Mouse (Mus musculus) T-helper 17 cell (primary cell): Measurements from ENCODE around the gene Litaf.
"Not testable (repeated sequence)": the region's sequence is repeated elsewhere in the genome, so short reads cannot be mapped to it uniquely, and the experiment has no call there.

ENCODE experiments used
- in situ Hi-C, 2 experiments: fragments of 300-600 bp; cut with MboI, MseI; formaldehyde crosslinking; loops; 1 replicate in 1 of 2; 2 replicates in 1 of 2; pipeline ENCODE4 v1.15.1; 2025; ENCODE audit warnings: high pct_unique_total_duplicates in 2 of 2

Litaf gene

DNA sequence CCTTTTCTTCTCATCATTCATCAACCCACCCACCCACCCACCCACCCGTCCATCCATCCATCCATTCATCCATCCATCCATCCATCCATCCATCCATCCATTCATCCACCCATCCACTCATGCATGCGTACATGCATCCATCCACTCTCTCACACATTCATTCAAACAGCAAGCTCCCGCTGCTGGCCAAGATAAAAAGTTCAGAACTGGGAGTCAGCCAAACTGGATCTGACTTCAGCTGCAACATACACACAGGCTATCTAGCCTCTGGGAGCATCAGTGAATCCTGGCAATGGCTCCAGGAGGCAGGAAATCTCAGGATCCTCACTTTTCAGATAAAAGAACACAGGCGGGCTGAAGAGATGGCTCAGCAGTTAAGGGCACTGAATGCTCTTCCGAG is 42.3 kb downstream of the Litaf start:
- in situ Hi-C loops: no loop called here

- in situ Hi-C loops: no loop called here
Observed at GRCm38 (mm10) chr16:11022113-11022489, 43.9 kb downstream of the Litaf start.

GRCm38 (mm10) chr16:11021403-11022112 is 44.4 kb downstream of the Litaf start:
- in situ Hi-C loops: no loop called here

- in situ Hi-C loops: no loop called here
Observed at GRCm38 (mm10) chr16:11017807-11018595, 48.0 kb downstream of the Litaf start.

- in situ Hi-C loops: no loop called here
Observed at GRCm38 (mm10) chr16:11016353-11016752, 49.6 kb downstream of the Litaf start.

- in situ Hi-C loops: no loop called here
Observed at GRCm38 (mm10) chr16:11014407-11014806, 51.5 kb downstream of the Litaf start.

GRCm38 (mm10) chr16:11013464-11014147 is 52.4 kb downstream of the Litaf start:
- in situ Hi-C loops: not testable (repeated sequence)

GRCm38 (mm10) chr16:11012571-11013463 is 53.1 kb downstream of the Litaf start:
- in situ Hi-C loops: no loop called here

GRCm38 (mm10) chr16:11011939-11012338 is 54.0 kb downstream of the Litaf start:
- in situ Hi-C loops: no loop called here

- in situ Hi-C loops: no loop called here
Observed at GRCm38 (mm10) chr16:11011206-11011605, 54.8 kb downstream of the Litaf start.

DNA sequence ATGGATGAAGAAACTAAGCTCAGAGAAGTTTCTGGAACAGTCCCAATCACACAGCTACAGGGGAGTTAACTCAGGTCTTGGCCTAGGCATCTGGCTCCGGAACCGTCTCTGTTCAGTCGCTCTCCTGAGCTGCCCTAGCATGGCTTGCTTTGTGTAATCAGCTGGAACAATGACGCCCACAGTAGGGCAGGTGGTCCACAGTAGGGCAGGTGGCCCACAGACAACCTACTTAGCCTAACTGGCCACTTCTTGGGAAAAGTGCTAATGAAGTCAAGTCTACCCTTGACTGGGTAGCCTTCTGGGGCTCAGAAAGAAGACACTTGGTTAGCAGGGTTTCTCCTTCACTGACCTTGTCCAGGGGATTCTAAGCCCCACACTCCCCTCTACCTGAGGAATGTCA is 55.7 kb downstream of the Litaf start:
- in situ Hi-C loops: no loop called here

GRCm38 (mm10) chr16:11008162-11008991 is 57.6 kb downstream of the Litaf start:
- in situ Hi-C loops: loop anchor here in 1 of 2 experiments (10.0 kb wide), 1 partner anchor 496 kb away; no protein-coding TSS in a partner anchor

DNA sequence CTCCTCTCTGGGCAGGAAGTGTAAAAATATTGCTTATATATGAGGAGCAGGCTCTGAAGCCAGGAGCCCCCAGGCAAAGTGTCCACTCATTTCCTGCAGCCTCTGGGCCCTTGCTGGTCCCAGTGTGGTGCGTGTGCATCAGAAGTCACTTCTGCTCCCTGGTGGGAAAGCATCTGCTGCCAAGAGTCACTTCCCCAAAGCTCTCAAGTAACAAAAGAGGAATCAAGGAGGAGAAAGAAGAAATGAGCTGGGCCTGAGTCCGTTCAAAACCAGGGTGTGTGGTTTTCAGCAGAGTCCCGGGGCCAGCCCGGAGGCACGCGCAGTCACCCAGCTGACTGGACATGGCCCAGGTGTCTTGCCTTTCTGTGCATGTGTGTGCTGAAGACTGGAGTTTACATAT is 59.9 kb downstream of the Litaf start:
- in situ Hi-C loops: loop anchor here in 1 of 2 experiments (10.0 kb wide), 1 partner anchor 499 kb away; no protein-coding TSS in a partner anchor

- in situ Hi-C loops: loop anchor here in 1 of 2 experiments (10.0 kb wide), 1 partner anchor 503 kb away; no protein-coding TSS in a partner anchor
Observed at GRCm38 (mm10) chr16:11001703-11002659, 64.0 kb downstream of the Litaf start.

DNA sequence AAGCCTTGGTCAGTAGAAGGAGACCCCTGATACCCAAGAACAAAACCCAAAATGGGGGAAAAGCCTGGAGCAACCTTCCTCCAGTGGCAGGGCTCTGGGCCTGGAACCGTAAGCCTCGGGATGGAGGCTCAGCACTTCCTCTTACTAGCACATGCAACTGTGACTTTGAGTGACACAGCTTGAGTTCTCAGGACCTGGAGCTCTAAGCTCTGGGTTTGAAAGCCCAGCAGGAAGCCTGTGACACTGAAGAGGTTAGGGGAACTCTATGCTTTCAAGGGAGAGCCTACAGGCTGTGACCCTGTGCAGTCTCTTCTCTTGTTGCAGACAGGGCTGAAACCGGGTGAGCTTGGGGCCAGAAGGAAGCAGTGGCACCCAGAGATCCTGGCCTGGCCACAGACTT is 66.1 kb downstream of the Litaf start:
- in situ Hi-C loops: loop anchor here in 1 of 2 experiments (10.0 kb wide), 1 partner anchor 505 kb away; no protein-coding TSS in a partner anchor

DNA sequence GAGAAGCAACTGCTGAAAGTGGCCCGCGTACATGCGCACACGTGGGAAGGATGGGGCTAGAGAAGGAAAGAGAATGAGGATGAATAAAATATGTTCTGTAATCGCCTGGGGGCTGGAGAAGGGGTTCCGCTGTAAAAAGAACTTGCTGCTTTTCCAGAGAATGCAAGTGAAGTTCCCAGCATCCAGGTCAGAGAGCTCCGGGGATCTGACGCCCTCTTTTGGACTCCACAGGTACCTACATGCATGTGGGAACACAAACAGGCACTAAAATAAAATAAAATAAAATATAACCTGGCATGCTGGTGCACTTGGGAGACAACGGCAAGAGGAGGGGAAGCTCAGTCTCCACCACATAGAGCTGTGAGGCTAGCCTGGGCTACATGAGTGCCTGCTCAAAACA is 67.7 kb downstream of the Litaf start:
- in situ Hi-C loops: no loop called here

GRCm38 (mm10) chr16:10996576-10996975 is 69.4 kb downstream of the Litaf start:
- in situ Hi-C loops: no loop called here

- in situ Hi-C loops: loop anchor here in 1 of 2 experiments (5.0 kb wide), 2 partner anchors 51 to 446 kb away; partner anchors contain the start of gene Clec16a
Observed at GRCm38 (mm10) chr16:10993032-10993744, 72.8 kb downstream of the Litaf start.
